Mouse (Mus musculus) ES-E14 (cell line): Measurements from ENCODE around the gene Gm10300.

ENCODE experiments used
- CHD2 ChIP-seq: IDR thresholded peaks from 2 replicates; pipeline ENCODE4 v1.6.1; 2014; ENCODE audit warnings: mild to moderate bottlenecking, low read depth, low read length, inconsistent platforms
- HCFC1 ChIP-seq: IDR thresholded peaks from 2 replicates; pipeline ENCODE4 v1.6.1; 2012; ENCODE audit warnings: low read length, inconsistent platforms, borderline replicate concordance; ENCODE audit not compliant: insufficient read depth
- MAFK ChIP-seq: IDR thresholded peaks from 2 replicates; pipeline ENCODE4 v1.6.1; 2014; ENCODE audit warnings: mild to moderate bottlenecking, low read depth, low read length, inconsistent platforms; ENCODE audit not compliant: insufficient read depth
- ZC3H11A ChIP-seq: IDR thresholded peaks from 2 replicates; pipeline ENCODE4 v1.6.1; 2012; ENCODE audit warnings: low read depth, mild to moderate bottlenecking, inconsistent platforms, low read length, borderline replicate concordance
- ZNF384 ChIP-seq: IDR thresholded peaks from 2 replicates; pipeline ENCODE4 v1.6.1; 2012; ENCODE audit warnings: low read depth, low read length, inconsistent platforms

DNA sequence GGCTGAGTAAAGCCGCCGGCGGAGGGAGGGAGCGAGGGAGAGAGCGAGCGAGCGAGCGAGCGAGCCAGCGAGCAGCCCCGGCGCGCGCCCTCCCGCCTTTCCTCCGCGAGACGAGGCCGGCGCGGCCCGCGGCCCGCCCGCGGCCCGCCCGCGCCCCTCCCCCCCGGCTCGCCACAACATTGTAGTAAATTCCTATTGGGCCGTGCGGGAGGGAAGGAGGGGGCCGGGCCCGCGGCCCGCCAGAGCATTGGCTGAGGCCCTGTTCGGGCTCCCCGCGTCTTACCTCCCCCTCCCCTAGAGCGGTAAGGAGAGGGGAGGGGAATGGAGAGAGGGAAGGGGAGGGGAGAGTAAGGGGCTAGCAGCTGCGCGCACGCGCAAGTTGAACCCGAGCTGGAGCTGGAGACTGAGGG, 25.5 kb upstream of the Gm10300 start:
- no peak for TF ChIP-seq MAFK
- TF ChIP-seq ZNF384: no peak
- no peak for TF ChIP-seq HCFC1
- no peak for TF ChIP-seq CHD2
- TF ChIP-seq ZC3H11A: no peak
